Mouse (Mus musculus): Measurements from ENCODE around the gene Gm4779.

DNA sequence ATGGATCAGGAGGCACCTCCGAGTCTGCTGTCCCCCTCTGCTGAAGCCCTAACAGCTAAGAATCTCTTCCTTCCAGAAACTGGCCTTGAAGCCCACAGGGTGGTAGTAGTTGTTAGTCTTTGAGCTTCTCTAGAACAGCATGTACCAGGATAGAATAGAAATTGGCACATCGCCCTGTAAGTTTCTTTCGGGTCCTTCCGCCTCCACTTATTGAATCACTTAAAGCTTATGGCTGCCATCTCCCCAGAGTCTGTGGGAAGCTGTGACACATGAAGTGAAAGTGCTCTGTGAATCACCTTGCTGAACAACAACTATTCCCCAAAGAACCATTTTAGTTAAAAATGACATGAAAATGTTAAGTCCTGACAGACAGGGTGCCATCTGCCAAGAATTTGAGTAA lies 29.1 kb downstream of the Gm4779 start:
- TF ChIP-seq CTCF (IDR thresholded peaks at IDR 0.05; ENCODE audit: control insufficient read depth, insufficient read depth, low read length) = no peak
- TF ChIP-seq POLR2A (IDR thresholded peaks at IDR 0.05; ENCODE audit: borderline replicate concordance, control insufficient read depth, low read depth, low read length) = no peak

Data from bone marrow, adult 2 months (tissue).